Mouse (Mus musculus) urinary bladder, postnatal 4 days (tissue): ENCODE results near the gene Fbxo2.

ENCODE experiments used
- DNase-seq, 2 experiments: peaks; one replicate each; pipeline ENCODE4 v3.0.0; 2021 to 2022; ENCODE audit warnings: low spot score in 2 of 2

The Fbxo2 gene

GRCm38 (mm10) chr4:148143721-148144120, 16.7 kb upstream of the Fbxo2 start:
- DNase-seq: no peak

DNA sequence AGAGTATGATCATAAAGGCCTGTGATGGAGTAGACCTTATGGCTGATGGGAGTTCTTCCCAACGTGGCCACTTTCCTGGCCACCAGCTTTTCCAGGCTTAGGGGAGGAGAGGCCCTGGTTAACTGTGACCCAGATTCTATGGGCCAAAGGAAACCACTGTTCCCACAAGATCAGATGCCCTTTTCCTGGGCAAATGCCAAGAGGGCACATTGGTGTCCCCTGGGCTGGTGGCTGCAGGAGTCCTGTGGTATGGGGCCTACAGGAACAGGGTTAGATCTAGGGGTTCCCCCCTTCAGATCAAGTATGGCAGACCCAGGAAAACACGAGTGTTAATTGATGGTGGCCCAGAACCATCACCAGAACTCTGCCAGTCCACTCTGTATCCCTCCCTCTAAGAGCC, 12.7 kb upstream of the Fbxo2 start:
- no peak for DNase-seq

- DNase-seq: no peak
These were observed 10.9 kb upstream of the Fbxo2 start for GRCm38 (mm10) chr4:148149540-148149939.

GRCm38 (mm10) chr4:148150242-148150641, 10.2 kb upstream of the Fbxo2 start:
- DNase-seq: no peak

GRCm38 (mm10) chr4:148150953-148151266, 9.5 kb upstream of the Fbxo2 start:
- no peak for DNase-seq

DNA sequence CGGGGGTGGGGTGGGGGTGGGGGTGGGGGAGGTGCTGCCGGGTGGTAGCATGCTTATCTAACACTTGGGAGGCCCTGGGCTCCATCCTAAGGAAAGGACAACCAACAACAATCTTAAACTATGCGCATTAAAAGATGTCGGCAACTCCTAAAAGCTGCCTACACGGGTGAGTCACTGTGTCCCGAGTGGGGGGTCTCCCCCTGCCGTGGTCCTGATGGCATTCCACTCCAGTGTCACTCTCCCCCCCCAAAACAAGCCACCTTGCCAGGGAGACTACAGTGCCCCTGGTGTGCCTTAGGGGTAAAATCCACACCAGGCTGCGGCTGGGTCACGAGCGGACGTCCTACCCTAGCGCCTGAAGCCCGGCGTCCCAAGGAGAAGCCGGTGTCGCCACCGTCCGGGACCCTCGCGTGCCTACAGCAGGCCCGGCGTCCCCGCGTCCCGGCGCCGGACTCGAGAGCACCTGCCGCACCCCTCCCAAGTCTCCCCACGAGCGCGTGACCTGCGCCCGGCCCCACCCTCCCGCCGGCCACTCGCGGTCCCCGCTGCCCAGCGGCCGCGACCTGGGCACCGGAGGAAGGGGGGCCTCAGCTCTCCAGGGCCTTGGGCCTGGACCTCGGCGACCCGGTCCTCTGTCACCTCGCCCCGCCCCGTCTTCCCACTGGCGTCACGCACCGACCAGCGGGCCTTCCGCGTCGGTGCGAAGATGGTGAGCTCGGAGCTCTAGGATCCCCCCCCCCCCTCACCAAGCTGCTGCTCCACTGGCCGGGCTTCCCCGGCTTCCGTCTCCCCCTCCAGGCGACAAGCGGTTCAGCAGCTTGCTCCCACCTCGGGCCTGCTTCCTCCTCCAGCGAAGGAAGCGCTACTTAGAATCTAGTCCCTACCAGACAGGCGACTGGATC, 8.9 kb upstream of the Fbxo2 start, which contains the start of gene Fbxo6:
TSS of gene Fbxo6 (minus strand) at position 874 of the 902 bp plus-strand sequence.
- DNase-seq: peak; percentile 84 to 87

- no peak for DNase-seq
These were observed 7.9 kb upstream of the Fbxo2 start for GRCm38 (mm10) chr4:148152547-148152946.

DNA sequence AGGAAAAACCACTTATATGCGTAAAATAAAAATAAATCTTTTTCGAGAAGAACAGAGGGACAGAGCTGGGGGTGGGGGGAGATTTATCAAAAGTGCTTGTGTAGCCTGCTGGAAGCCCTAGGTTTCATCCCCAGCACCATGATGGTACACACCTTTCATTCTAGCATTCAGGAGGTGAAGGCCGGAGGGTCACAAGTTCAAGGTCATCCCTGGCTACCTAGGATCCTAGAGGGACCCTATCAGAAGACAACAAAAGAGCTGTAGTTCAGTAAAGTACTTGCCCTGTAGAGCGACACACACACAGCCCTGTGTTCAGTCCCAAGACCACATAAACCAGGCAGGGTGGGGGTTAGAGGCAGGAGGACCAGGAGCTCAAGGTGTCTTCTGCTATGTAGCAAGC, 6.4 kb upstream of the Fbxo2 start:
- no peak for DNase-seq

- DNase-seq: no peak
These were observed 5.4 kb upstream of the Fbxo2 start for GRCm38 (mm10) chr4:148154982-148155381.

DNA sequence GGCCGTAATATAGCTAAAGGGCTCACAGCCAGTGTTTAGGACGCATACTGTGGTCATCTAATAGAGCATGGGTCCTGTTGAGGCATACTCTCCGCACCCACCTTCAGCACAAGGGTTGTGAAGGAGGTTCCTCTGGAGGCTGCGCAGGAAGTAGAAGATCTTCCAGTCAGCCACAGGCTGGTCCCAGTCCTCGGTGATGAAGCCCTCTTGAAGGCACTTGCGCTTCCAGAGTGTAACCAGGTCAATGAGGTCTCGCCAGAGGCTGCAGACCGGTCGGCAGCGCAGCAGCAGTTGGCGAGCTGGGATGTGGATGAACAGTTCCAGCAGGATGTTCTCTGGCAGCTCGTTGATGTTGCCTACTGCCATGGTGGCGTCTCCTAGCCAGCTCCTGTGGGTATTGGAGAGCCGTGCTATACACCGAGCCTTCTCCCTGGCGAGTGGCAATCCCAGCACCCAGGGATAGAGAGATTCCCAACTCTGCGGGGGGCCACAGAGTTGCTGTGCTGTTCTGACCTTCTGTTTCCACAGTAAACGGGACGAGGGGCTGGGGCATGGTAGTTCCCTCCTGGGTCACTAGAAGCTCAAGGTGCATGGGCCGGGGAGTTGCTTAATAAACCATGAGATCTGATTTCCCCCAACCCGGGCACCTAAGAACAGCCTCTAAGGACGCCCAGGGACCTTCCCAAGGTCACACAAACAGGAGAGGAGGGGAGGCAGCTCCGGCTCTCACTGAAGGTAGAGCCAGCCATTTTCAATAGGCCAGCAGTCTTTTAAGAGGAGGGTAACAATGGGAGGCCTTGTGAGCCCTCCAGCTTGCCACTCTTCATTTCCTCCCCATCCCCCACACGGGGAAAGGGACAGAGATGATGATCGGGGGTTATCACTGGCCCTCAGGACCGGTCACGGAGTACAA, 1.7 kb upstream of the Fbxo2 start:
- no peak for DNase-seq

- DNase-seq: peak; percentile 82 to 88
These were observed 631 bp upstream of the Fbxo2 start for GRCm38 (mm10) chr4:148159544-148160435.

GRCm38 (mm10) chr4:148164002-148164439, 3.6 kb downstream of the Fbxo2 start:
- DNase-seq: peak; percentile 66 to 69

DNA sequence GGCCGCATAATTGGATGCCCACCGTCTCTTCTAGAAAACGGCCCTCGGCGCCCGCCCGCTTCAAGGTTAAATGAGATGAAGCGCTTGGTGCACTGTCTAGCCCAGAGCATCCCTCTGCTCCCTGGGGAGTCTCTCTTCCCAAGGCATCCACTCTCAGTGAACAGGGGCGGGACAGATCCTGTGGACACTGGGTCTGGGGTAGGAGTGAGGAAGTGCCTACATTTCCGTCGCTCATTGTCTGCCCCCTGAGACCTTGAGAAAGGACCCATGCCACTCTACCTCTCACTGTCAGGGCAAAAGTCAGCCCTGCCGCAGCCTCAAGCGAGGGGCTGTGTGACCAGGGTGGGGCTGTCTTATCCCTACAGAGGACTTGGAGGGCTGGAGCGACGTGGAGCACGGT, 4.0 kb downstream of the Fbxo2 start:
- DNase-seq: no peak

DNA sequence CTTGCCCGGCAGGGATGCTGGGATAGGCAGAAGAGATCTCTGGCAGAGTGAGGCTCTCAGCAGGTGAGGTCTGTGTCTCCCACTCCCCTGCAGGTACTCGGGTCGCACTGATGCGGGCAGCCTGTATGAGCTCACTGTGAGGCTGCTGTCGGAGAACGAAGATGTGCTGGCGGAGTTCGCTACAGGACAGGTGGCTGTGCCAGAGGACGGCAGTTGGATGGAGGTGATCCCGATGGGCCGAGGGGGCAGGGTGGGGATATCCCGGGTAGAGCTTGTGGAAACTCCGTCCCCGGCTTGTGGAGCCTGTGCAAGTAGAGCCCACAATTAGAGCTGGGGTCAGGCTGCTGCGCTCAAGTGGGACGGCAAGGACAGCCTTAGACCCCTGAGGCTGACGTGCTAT, 5.1 kb downstream of the Fbxo2 start:
- DNase-seq: no peak

DNA sequence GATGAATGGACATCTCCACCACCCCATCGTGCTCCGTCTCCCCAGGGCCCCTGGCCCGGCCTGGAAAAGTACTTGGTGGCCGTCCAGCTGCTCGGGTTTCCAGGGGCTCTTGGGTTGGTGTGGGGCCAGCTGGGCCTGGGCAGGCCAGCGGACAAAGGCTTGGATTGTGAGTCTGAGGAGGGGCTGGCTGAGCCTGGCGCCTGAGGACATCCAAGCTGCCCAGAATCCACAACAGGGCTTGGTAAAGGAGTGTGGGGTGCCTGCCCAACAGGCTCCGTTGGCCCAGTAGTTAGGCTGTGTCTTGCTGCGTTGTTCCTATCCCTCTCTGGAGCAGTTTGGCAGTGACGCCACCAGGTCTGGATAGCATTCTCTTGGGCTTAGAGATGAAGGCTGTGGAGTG, 6.0 kb downstream of the Fbxo2 start:
- DNase-seq: no peak

DNA sequence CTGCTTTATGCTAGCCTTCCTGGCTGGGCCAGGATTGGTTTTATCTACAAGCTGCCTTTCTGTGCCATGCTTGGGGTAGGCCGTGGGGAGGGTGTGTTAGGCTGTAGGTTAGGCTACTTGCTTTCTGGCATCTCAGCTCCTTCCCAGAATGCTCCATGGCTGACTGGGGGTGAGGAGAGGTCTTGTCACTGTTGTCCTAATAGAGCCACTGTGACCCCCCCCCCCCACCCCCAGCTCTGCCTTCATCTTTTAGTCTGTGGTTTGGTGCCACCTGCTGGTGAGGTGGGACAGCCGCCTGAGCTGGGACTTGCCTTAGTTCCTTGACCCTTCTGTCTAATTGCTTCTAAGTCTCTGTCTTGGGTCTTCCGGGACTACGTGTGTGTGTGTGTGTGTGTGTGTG, 6.6 kb downstream of the Fbxo2 start:
- no peak for DNase-seq

DNA sequence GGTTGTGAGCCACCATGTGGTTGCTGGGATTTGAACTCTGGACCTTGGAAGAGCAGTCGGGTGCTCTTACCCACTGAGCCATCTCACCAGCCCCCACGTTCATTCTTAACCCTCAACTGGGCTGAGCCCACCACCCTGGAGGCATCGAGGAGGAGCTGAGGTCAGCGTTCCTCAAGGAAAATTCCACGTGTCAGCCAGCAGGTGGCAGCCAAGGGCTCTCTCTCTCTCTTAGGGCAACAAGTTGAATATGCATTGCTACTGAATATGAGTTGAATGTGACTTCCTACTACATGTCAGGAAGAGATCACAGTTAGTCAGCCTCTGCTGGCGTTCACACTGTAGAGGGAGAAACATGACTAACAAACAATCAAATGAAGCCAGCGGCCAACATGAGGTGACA, 7.9 kb downstream of the Fbxo2 start:
- no peak for DNase-seq

DNA sequence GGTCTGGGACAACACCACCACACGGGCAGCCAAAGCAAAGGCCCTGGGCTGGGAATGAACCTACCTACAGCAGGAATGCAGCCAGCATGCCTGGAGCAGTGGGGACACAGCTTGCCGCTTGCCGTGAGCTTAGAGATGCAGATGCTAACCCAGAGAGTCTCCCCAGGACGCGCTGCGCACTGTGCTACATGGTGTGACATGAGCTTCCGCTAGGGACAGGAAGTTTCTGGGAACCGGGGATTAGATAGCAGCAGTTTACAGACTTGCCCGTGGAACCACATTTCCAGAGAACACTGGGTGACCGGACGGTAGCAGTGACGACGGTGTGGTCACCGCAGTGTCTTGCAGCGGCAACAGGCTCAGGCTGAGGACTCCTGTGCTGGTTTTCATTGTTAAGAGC, 9.2 kb downstream of the Fbxo2 start:
- no peak for DNase-seq

GRCm38 (mm10) chr4:148170842-148171241, 10.4 kb downstream of the Fbxo2 start:
- no peak for DNase-seq

GRCm38 (mm10) chr4:148171261-148171660, 10.8 kb downstream of the Fbxo2 start:
- DNase-seq: no peak

- no peak for DNase-seq
These were observed 13.5 kb downstream of the Fbxo2 start for GRCm38 (mm10) chr4:148173811-148174494.
